Mouse (Mus musculus): ENCODE results near the gene Acsf3.

- no peak for TF ChIP-seq CTCF (IDR thresholded peaks at IDR 0.05; ENCODE audit: insufficient read depth, low read depth, low read length)
- TF ChIP-seq POLR2A (IDR thresholded peaks at IDR 0.05; ENCODE audit: insufficient read depth, low read depth, low read length) = no peak
Observed at GRCm38 (mm10) chr8:122726789-122727188, 48.5 kb upstream of the Acsf3 start.

Data from olfactory bulb, adult 2 months (tissue).